In the genomic region with DNA sequence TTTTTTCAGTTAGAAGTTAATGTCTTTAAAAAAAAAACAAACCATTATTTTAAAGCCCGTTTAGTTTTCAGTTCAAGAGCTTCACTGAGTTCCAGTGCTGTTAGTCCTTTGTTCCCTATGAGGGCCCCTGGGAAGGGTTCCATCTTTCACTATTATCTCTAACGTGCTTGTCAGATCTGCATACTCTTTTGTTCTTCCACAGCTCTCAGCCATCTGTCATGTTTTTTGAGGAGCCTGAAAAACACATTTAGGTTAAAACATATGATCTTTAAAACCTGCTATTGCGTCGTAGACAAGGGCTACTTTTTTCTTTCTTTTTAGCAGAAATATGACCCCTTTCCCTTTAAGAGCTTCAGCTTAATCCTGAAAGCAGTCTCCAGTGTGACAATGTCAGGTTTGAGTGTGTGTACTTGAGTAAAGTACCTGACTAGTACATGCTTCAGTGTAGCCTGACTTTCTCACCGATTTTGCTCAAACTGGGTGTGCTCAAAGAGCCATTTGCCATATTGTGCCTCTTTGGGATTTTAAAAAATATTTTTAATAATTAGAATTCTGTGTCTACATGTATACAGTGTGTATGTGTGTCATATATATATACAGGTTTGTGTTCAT, we compare ENCODE assay signal across 11 mouse cellular contexts.
A peak's percentile ranks its signal among the peaks of the same experiment; 100 is the strongest.
DNase-seq lines count a peak whose midpoint lies in the region; ATAC-seq and TF ChIP-seq lines count a peak whose summit lies in the region.
"Had no signal": no experiment of that assay in that cellular context is flagged by ENCODE, and none has a peak within 500 bp of the region (broad histone marks: within the 10 kb centered on the region; RNA-seq: fewer than 3 reads in every experiment).

No protein-coding gene starts in this region.

- H3K27me3 ChIP-seq in heart, embryonic 14.5 days (ENCODE audit: control insufficient read depth, insufficient read depth, low read length): no peaks in the 10 kb centered on the region
- H3K27me3 ChIP-seq in heart, embryonic 11.5 days (ENCODE audit: control insufficient read depth, insufficient read depth, low read length): no peaks in the 10 kb centered on the region
- no peaks in the 10 kb centered on the region for H3K27me3 ChIP-seq in hindbrain, embryonic 10.5 days (ENCODE audit: insufficient read depth, poor library complexity, severe bottlenecking)
- no peaks in the 10 kb centered on the region for H3K27me3 ChIP-seq in midbrain, embryonic 15.5 days (replicated peaks)
- H3K27me3 ChIP-seq in intestine, embryonic 16.5 days (replicated peaks; ENCODE audit: control insufficient read depth, insufficient read depth, low read length): no peaks in the 10 kb centered on the region
- H3K27me3 ChIP-seq: kidney, embryonic 15.5 days; liver, embryonic 13.5 days had no signal

- no peak for ATAC-seq in heart, embryonic 14.5 days (ENCODE audit: insufficient number of reproducible peaks, insufficient read depth, low FRiP score, low read depth)
- no peak for ATAC-seq in heart, embryonic 11.5 days (replicated peaks; ENCODE audit: insufficient number of reproducible peaks, low FRiP score, low TSS enrichment)
- peak; percentile 82 for ATAC-seq in midbrain, embryonic 15.5 days (replicated peaks)
- no peak for ATAC-seq in intestine, embryonic 16.5 days

- WGBS in heart, embryonic 14.5 days: 28% methylated on average over 5 of the region's 5 CpGs
- 39% methylated on average over 5 of the region's 5 CpGs for WGBS in heart, embryonic 11.5 days (ENCODE audit: insufficient replicate concordance)
- 43% methylated on average over 5 of the region's 5 CpGs for WGBS in hindbrain, embryonic 10.5 days
- WGBS in midbrain, embryonic 15.5 days: 18% methylated on average over 5 of the region's 5 CpGs
- 40% methylated on average over 5 of the region's 5 CpGs for WGBS in intestine, embryonic 16.5 days

- H3K4me3 ChIP-seq in heart, embryonic 14.5 days (ENCODE audit: control insufficient read depth in 1 of 2, insufficient read depth in 1 of 2, low read depth in 1 of 2, low read length in 2 of 2): no peak overlapping the region
- H3K4me3 ChIP-seq in heart, embryonic 11.5 days (ENCODE audit: low read depth, low read length): no peak overlapping the region
- H3K4me3 ChIP-seq in cortical plate, adult 2 months (ENCODE audit: insufficient read depth, low read length): no peak overlapping the region
- H3K4me3 ChIP-seq in hindbrain, embryonic 10.5 days: no peak overlapping the region
- H3K4me3 ChIP-seq in midbrain, embryonic 15.5 days: no peak overlapping the region
- no peak overlapping the region for H3K4me3 ChIP-seq in intestine, embryonic 16.5 days (ENCODE audit: low read length)
- H3K4me3 ChIP-seq: kidney, embryonic 15.5 days; liver, embryonic 13.5 days had no signal

- peaks cover 0 to 11% of the 10 kb centered on the region in 2 experiments; a peak in 3 of 4 replicates for H3K4me1 ChIP-seq in heart, embryonic 14.5 days (ENCODE audit: control insufficient read depth in 2 of 2, insufficient read depth in 2 of 2, low read length in 2 of 2)
- H3K4me1 ChIP-seq in heart, embryonic 11.5 days (ENCODE audit: control insufficient read depth, insufficient read depth, low read length): no peaks in the 10 kb centered on the region; the same call in 1 of the 2 replicates
- H3K4me1 ChIP-seq in cortical plate, adult 2 months (ENCODE audit: control insufficient read depth, insufficient read depth, low read length): no peaks in the 10 kb centered on the region
- H3K4me1 ChIP-seq in hindbrain, embryonic 10.5 days (replicated peaks): peaks cover 9% of the 10 kb centered on the region; the same call in 1 of the 2 replicates
- H3K4me1 ChIP-seq in midbrain, embryonic 15.5 days: peaks cover 11% of the 10 kb centered on the region
- H3K4me1 ChIP-seq in intestine, embryonic 16.5 days (ENCODE audit: control insufficient read depth, insufficient read depth, low read length): no peaks in the 10 kb centered on the region
- H3K4me1 ChIP-seq: kidney, embryonic 15.5 days; liver, embryonic 13.5 days had no signal

- H3K27ac ChIP-seq in heart, embryonic 14.5 days (replicated peaks in 1 of 2; ENCODE audit: control insufficient read depth in 1 of 2, insufficient read depth in 1 of 2, low read depth in 2 of 2, low read length in 2 of 2): no peak overlapping the region
- no peak overlapping the region for H3K27ac ChIP-seq in heart, embryonic 11.5 days (ENCODE audit: low read depth, low read length)
- 0 out of 2 replicates have a peak overlapping the region, but pooled peaks have one; percentile 29 for H3K27ac ChIP-seq in cortical plate, adult 2 months (ENCODE audit: insufficient read depth, low read length)
- H3K27ac ChIP-seq in hindbrain, embryonic 10.5 days: peak overlapping the region; percentile 69
- peak overlapping the region; percentile 72 for H3K27ac ChIP-seq in midbrain, embryonic 15.5 days
- no peak overlapping the region for H3K27ac ChIP-seq in intestine, embryonic 16.5 days (ENCODE audit: low read length)
- H3K27ac ChIP-seq: kidney, embryonic 15.5 days; liver, embryonic 13.5 days had no signal

- H3K9me3 ChIP-seq in heart, embryonic 14.5 days (ENCODE audit: control insufficient read depth, low read length): no peaks in the 10 kb centered on the region
- no peaks in the 10 kb centered on the region for H3K9me3 ChIP-seq in heart, embryonic 11.5 days (replicated peaks; ENCODE audit: control insufficient read depth, low read length)
- H3K9me3 ChIP-seq in hindbrain, embryonic 10.5 days: no peaks in the 10 kb centered on the region
- no peaks in the 10 kb centered on the region for H3K9me3 ChIP-seq in midbrain, embryonic 15.5 days
- no peaks in the 10 kb centered on the region for H3K9me3 ChIP-seq in intestine, embryonic 16.5 days (ENCODE audit: control insufficient read depth, low read length)
- H3K9me3 ChIP-seq: kidney, embryonic 15.5 days; liver, embryonic 13.5 days had no signal

- no peak for DNase-seq in hindbrain, embryonic 10.5 days (ENCODE audit: low spot score)
- no peak for DNase-seq in spleen, adult 18-20 months
- no peak for DNase-seq in ovary, postnatal 10 days (ENCODE audit: low spot score)
- DNase-seq: heart, postnatal 14 days; liver, embryonic 13.5 days had no signal

- H3K4me2 ChIP-seq in heart, embryonic 14.5 days (ENCODE audit: low read length): peak overlapping the region; percentile 28; the same call in 1 of the 2 replicates
- H3K4me2 ChIP-seq in heart, embryonic 11.5 days: no peak overlapping the region
- no peak overlapping the region for H3K4me2 ChIP-seq in midbrain, embryonic 15.5 days
- H3K4me2 ChIP-seq in intestine, embryonic 16.5 days (ENCODE audit: low read depth, low read length): no peak overlapping the region
- H3K4me2 ChIP-seq: kidney, embryonic 15.5 days; liver, embryonic 13.5 days had no signal

- no peak overlapping the region for H3K9ac ChIP-seq in heart, embryonic 14.5 days (ENCODE audit: low read length)
- H3K9ac ChIP-seq in heart, embryonic 11.5 days (ENCODE audit: low read depth, low read length): no peak overlapping the region
- no peak overlapping the region for H3K9ac ChIP-seq in midbrain, embryonic 15.5 days
- H3K9ac ChIP-seq in intestine, embryonic 16.5 days (ENCODE audit: low read depth, low read length): no peak overlapping the region
- H3K9ac ChIP-seq: kidney, embryonic 15.5 days; liver, embryonic 13.5 days had no signal

- no peaks in the 10 kb centered on the region for H3K36me3 ChIP-seq in heart, embryonic 14.5 days (ENCODE audit: control insufficient read depth, insufficient read depth, low read length)
- H3K36me3 ChIP-seq in heart, embryonic 11.5 days (ENCODE audit: control insufficient read depth, insufficient read depth, low read length): no peaks in the 10 kb centered on the region
- H3K36me3 ChIP-seq in hindbrain, embryonic 10.5 days: no peaks in the 10 kb centered on the region
- H3K36me3 ChIP-seq in midbrain, embryonic 15.5 days (replicated peaks): no peaks in the 10 kb centered on the region
- H3K36me3 ChIP-seq in intestine, embryonic 16.5 days (ENCODE audit: control insufficient read depth, insufficient read depth, low read length): no peaks in the 10 kb centered on the region
- H3K36me3 ChIP-seq: kidney, embryonic 15.5 days; liver, embryonic 13.5 days had no signal

- TF ChIP-seq POLR2A in cortical plate, adult 2 months (IDR thresholded peaks at IDR 0.05; ENCODE audit: extremely low read depth, insufficient read depth, low read length): no peak

- TF ChIP-seq CTCF in cortical plate, adult 2 months (IDR thresholded peaks at IDR 0.05; ENCODE audit: extremely low read depth, insufficient read depth, low read length): no peak

Comparison
In these comparisons a context has a peak if more than half of its experiments do, and no peak if none do; other contexts are left out.
1. H3K27ac ChIP-seq: peak in cortical plate, adult 2 months (single experiment), hindbrain, embryonic 10.5 days (single experiment) and midbrain, embryonic 15.5 days (single experiment); none in heart, embryonic 14.5 days (0 of 2), heart, embryonic 11.5 days (single experiment) and intestine, embryonic 16.5 days (single experiment).